Mouse (Mus musculus) hindbrain, embryonic 13.5 days (tissue): Measurements from ENCODE around the gene Vip. TPM values are rescaled to one million over a fixed set of nuclear protein-coding genes. Genes with fewer than 3 reads are reported as not detected.

Source experiments
- ATAC-seq: fragments of 200-750 bp; cut with Nextera tagmentation; 2 replicates; pipeline ENCODE4 v1.8.0; 2017; ENCODE audit warnings: moderate TSS enrichment; ENCODE audit not compliant: low FRiP score
- H3K27ac ChIP-seq: fragments of 300-500 bp; sonication (generic); 2 replicates; pipeline ENCODE4 v1.5.1; 2015; ENCODE audit warnings: inconsistent platforms, mild to moderate bottlenecking, moderate library complexity
- H3K27me3 ChIP-seq: fragments of 300-500 bp; sonication (generic); 2 replicates; pipeline ENCODE4 v1.6.1; 2015; ENCODE audit warnings: mild to moderate bottlenecking, inconsistent platforms
- H3K36me3 ChIP-seq: fragments of 300-500 bp; sonication (generic); 2 replicates; pipeline ENCODE4 v1.6.1; 2015; ENCODE audit warnings: mild to moderate bottlenecking, inconsistent platforms
- H3K4me1 ChIP-seq: fragments of 300-500 bp; sonication (generic); replicated peaks from 2 replicates; pipeline ENCODE4 v1.6.1; 2015; ENCODE audit warnings: inconsistent platforms
- H3K4me2 ChIP-seq: fragments of 300-500 bp; sonication (generic); 2 replicates; pipeline ENCODE4 v1.6.1; 2015; ENCODE audit warnings: inconsistent platforms, mild to moderate bottlenecking, moderate library complexity
- H3K4me3 ChIP-seq: fragments of 300-500 bp; sonication (generic); 2 replicates; pipeline ENCODE4 v1.5.1; 2015; ENCODE audit warnings: mild to moderate bottlenecking, inconsistent platforms
- H3K9ac ChIP-seq: fragments of 300-500 bp; sonication (generic); 2 replicates; pipeline ENCODE4 v1.6.1; 2015; ENCODE audit warnings: mild to moderate bottlenecking, inconsistent platforms
- H3K9me3 ChIP-seq: fragments of 300-500 bp; sonication (generic); 2 replicates; pipeline ENCODE4 v1.6.1; 2016; ENCODE audit warnings: inconsistent platforms
- WGBS: fragments of 180-500 bp; shearing (Covaris S2); methylation state at CpG from one replicate; pipeline ENCODE4 v1.1.7; 2015; 5-methylcytosine and 5-hydroxymethylcytosine counted together
- polyA plus RNA-seq: library from polyadenylated mRNA; unstranded; fragments of >200 nt; fragmentation: Nextera tagmentation; extraction: Ambion mirVana; gene quantifications from 2 replicates; pipeline ENCODE4 v1.2.1, GENCODE M21; 2015

Vip gene
- polyA plus RNA-seq = 1.2 and 1.4 TPM in 2 replicates

- no peaks in the 10 kb centered on the region for H3K9me3 ChIP-seq
- no peak for ATAC-seq
- H3K4me1 ChIP-seq = no peaks in the 10 kb centered on the region
- H3K27ac ChIP-seq = no peak within 1 kb of the TSS
- H3K36me3 ChIP-seq = no peaks in the 10 kb centered on the region
- H3K9ac ChIP-seq = no peak within 1 kb of the TSS
- H3K27me3 ChIP-seq = no peaks in the 10 kb centered on the region
- WGBS = 41% methylated on average over 8 of the region's 8 CpGs
- no peak within 1 kb of the TSS for H3K4me3 ChIP-seq
- H3K4me2 ChIP-seq = no peak within 1 kb of the TSS
These were observed at the start of gene Vip for GRCm38 (mm10) chr10:5639112-5639511. TSS of gene Vip (plus strand) at chr10:5639218.

- H3K9ac ChIP-seq = no peak overlapping the region
- WGBS = 92% methylated on average over 2 of the region's 2 CpGs
- H3K36me3 ChIP-seq = no peaks in the 10 kb centered on the region
- H3K4me3 ChIP-seq = no peak overlapping the region
- no peak overlapping the region for H3K27ac ChIP-seq
- no peaks in the 10 kb centered on the region for H3K27me3 ChIP-seq
- H3K4me2 ChIP-seq = no peak overlapping the region
- H3K9me3 ChIP-seq = no peaks in the 10 kb centered on the region
- no peaks in the 10 kb centered on the region for H3K4me1 ChIP-seq
- no peak for ATAC-seq
These were observed 48.0 kb upstream of the Vip start for GRCm38 (mm10) chr10:5591061-5591460.

- no peaks in the 10 kb centered on the region for H3K36me3 ChIP-seq
- no peak for ATAC-seq
- WGBS = 83% methylated on average over 4 of the region's 4 CpGs
- no peak overlapping the region for H3K27ac ChIP-seq
- H3K4me2 ChIP-seq = no peak overlapping the region
- H3K4me1 ChIP-seq = no peaks in the 10 kb centered on the region
- no peak overlapping the region for H3K9ac ChIP-seq
- no peak overlapping the region for H3K4me3 ChIP-seq
- H3K27me3 ChIP-seq = no peaks in the 10 kb centered on the region
- H3K9me3 ChIP-seq = no peaks in the 10 kb centered on the region
These were observed 47.0 kb upstream of the Vip start for GRCm38 (mm10) chr10:5591996-5592395.

- no peak within 1 kb of the TSS for H3K4me2 ChIP-seq
- no peak within 1 kb of the TSS for H3K27ac ChIP-seq
- no peaks in the 10 kb centered on the region for H3K36me3 ChIP-seq
- H3K9ac ChIP-seq = 0 out of 2 replicates have a peak within 1 kb of the TSS, but pooled peaks have one; percentile 6
- no peak within 1 kb of the TSS for H3K4me3 ChIP-seq
- ATAC-seq = no peak
- H3K27me3 ChIP-seq = no peaks in the 10 kb centered on the region
- no peaks in the 10 kb centered on the region for H3K9me3 ChIP-seq
- WGBS = 71% methylated on average over 5 of the region's 5 CpGs
- no peaks in the 10 kb centered on the region for H3K4me1 ChIP-seq
These were observed 45.6 kb upstream of the Vip start, which contains the start of gene Myct1 for GRCm38 (mm10) chr10:5593464-5593863. TSS of gene Myct1 (plus strand) at chr10:5593775.

GRCm38 (mm10) chr10:5594457-5594856 is 44.6 kb upstream of the Vip start:
- 81% methylated on average over 5 of the region's 5 CpGs for WGBS
- no peak overlapping the region for H3K4me3 ChIP-seq
- no peaks in the 10 kb centered on the region for H3K9me3 ChIP-seq
- no peak for ATAC-seq
- no peaks in the 10 kb centered on the region for H3K36me3 ChIP-seq
- H3K4me2 ChIP-seq = no peak overlapping the region
- H3K27me3 ChIP-seq = no peaks in the 10 kb centered on the region
- H3K9ac ChIP-seq = no peak overlapping the region
- H3K4me1 ChIP-seq = no peaks in the 10 kb centered on the region
- H3K27ac ChIP-seq = no peak overlapping the region

- no peaks in the 10 kb centered on the region for H3K4me1 ChIP-seq
- H3K4me3 ChIP-seq = no peak overlapping the region
- H3K4me2 ChIP-seq = no peak overlapping the region
- H3K9me3 ChIP-seq = no peaks in the 10 kb centered on the region
- no peaks in the 10 kb centered on the region for H3K27me3 ChIP-seq
- 73% methylated on average over 6 of the region's 6 CpGs for WGBS
- no peak for ATAC-seq
- no peak overlapping the region for H3K27ac ChIP-seq
- no peak overlapping the region for H3K9ac ChIP-seq
- H3K36me3 ChIP-seq = no peaks in the 10 kb centered on the region
These were observed 42.5 kb upstream of the Vip start for GRCm38 (mm10) chr10:5596559-5596958.

GRCm38 (mm10) chr10:5600123-5600522 is 38.9 kb upstream of the Vip start:
- 21% methylated on average over 7 of the region's 7 CpGs for WGBS
- H3K9me3 ChIP-seq = no peaks in the 10 kb centered on the region
- no peak overlapping the region for H3K27ac ChIP-seq
- no peak overlapping the region for H3K4me3 ChIP-seq
- ATAC-seq = peak; percentile 91
- no peaks in the 10 kb centered on the region for H3K27me3 ChIP-seq
- no peak overlapping the region for H3K9ac ChIP-seq
- no peak overlapping the region for H3K4me2 ChIP-seq
- no peaks in the 10 kb centered on the region for H3K4me1 ChIP-seq
- no peaks in the 10 kb centered on the region for H3K36me3 ChIP-seq

- no peaks in the 10 kb centered on the region for H3K36me3 ChIP-seq
- H3K9me3 ChIP-seq = no peaks in the 10 kb centered on the region
- H3K4me1 ChIP-seq = no peaks in the 10 kb centered on the region
- 89% methylated on average over 10 of the region's 10 CpGs for WGBS
- no peak overlapping the region for H3K4me3 ChIP-seq
- H3K4me2 ChIP-seq = no peak overlapping the region
- no peaks in the 10 kb centered on the region for H3K27me3 ChIP-seq
- no peak overlapping the region for H3K27ac ChIP-seq
- no peak overlapping the region for H3K9ac ChIP-seq
- no peak for ATAC-seq
These were observed 35.5 kb upstream of the Vip start for GRCm38 (mm10) chr10:5603512-5603911.

- 93% methylated on average over 13 of the region's 13 CpGs for WGBS
- Histone ChIP-seq H3K9me3 (no peaks in the 10 kb centered on the region), H3K27me3 (no peaks in the 10 kb centered on the region)
These were observed 34.6 kb upstream of the Vip start for GRCm38 (mm10) chr10:5604371-5604770.

GRCm38 (mm10) chr10:5608874-5609273 is 30.1 kb upstream of the Vip start:
- no peaks in the 10 kb centered on the region for H3K36me3 ChIP-seq
- H3K9ac ChIP-seq = no peak overlapping the region
- H3K4me2 ChIP-seq = no peak overlapping the region
- H3K27ac ChIP-seq = no peak overlapping the region
- H3K27me3 ChIP-seq = no peaks in the 10 kb centered on the region
- 77% methylated on average over 3 of the region's 3 CpGs for WGBS
- H3K4me3 ChIP-seq = no peak overlapping the region
- ATAC-seq = no peak
- H3K9me3 ChIP-seq = no peaks in the 10 kb centered on the region
- no peaks in the 10 kb centered on the region for H3K4me1 ChIP-seq

More at GRCm38 (mm10) chr10:5604371-5604770, 34.6 kb upstream of the Vip start:
- ATAC-seq = no peak
- H3K36me3 ChIP-seq = no peaks in the 10 kb centered on the region
- no peak overlapping the region for H3K4me2 ChIP-seq
- H3K4me1 ChIP-seq = no peaks in the 10 kb centered on the region
- H3K27ac ChIP-seq = no peak overlapping the region
- no peak overlapping the region for H3K9ac ChIP-seq
- no peak overlapping the region for H3K4me3 ChIP-seq

- 64% methylated on average over 13 of the region's 13 CpGs for WGBS
- H3K27me3 ChIP-seq = no peaks in the 10 kb centered on the region
- H3K4me1 ChIP-seq = no peaks in the 10 kb centered on the region
- no peak overlapping the region for H3K9ac ChIP-seq
- H3K4me3 ChIP-seq = no peak overlapping the region
- no peak overlapping the region for H3K4me2 ChIP-seq
- ATAC-seq = peak; percentile 72
- H3K36me3 ChIP-seq = no peaks in the 10 kb centered on the region
- H3K27ac ChIP-seq = no peak overlapping the region
- H3K9me3 ChIP-seq = no peaks in the 10 kb centered on the region
These were observed 23.6 kb upstream of the Vip start for GRCm38 (mm10) chr10:5615186-5616040.

GRCm38 (mm10) chr10:5626268-5626667 is 12.8 kb upstream of the Vip start:
- 77% methylated on average over 5 of the region's 5 CpGs for WGBS
- ATAC-seq = no peak
- Histone ChIP-seq H3K36me3 (no peaks in the 10 kb centered on the region), H3K4me3 (no peak overlapping the region), H3K27me3 (no peaks in the 10 kb centered on the region), H3K9ac (no peak overlapping the region), H3K9me3 (0 out of 2 replicates have a peak, but pooled peaks cover 4% of the 10 kb centered on the region), H3K4me2 (no peak overlapping the region), H3K27ac (no peak overlapping the region), H3K4me1 (no peaks in the 10 kb centered on the region)

- H3K36me3 ChIP-seq = no peaks in the 10 kb centered on the region
- H3K27me3 ChIP-seq = no peaks in the 10 kb centered on the region
- H3K4me1 ChIP-seq = no peaks in the 10 kb centered on the region
- H3K4me2 ChIP-seq = no peak overlapping the region
- ATAC-seq = no peak
- H3K4me3 ChIP-seq = no peak overlapping the region
- no peak overlapping the region for H3K27ac ChIP-seq
- 0 out of 2 replicates have a peak, but pooled peaks cover 4% of the 10 kb centered on the region for H3K9me3 ChIP-seq
- WGBS = 85% methylated on average over 4 of the region's 4 CpGs
- H3K9ac ChIP-seq = no peak overlapping the region
These were observed 5.3 kb upstream of the Vip start for GRCm38 (mm10) chr10:5633672-5634200.
